Mouse (Mus musculus): ENCODE data around the gene Ddx19b. TPM values are rescaled to one million over a fixed set of nuclear protein-coding genes. Genes with fewer than 3 reads are reported as not detected.
"Not testable (repeated sequence)": the region's sequence is repeated elsewhere in the genome, so short reads cannot be mapped to it uniquely, and the experiment has no call there.

The Ddx19b gene
- 7.1 and 7.4 TPM in 2 replicates for polyA plus RNA-seq (2012; rRNA removed)

- Histone ChIP-seq H3K27ac (ENCODE audit: control insufficient read depth, insufficient read depth, low read length) (no peak within 1 kb of the TSS), H3K4me1 (replicated peaks; ENCODE audit: control insufficient read depth, insufficient read depth, low read length) (peaks cover 12% of the 10 kb centered on the region), H3K27me3 (ENCODE audit: control insufficient read depth, insufficient read depth, low read length) (no peaks in the 10 kb centered on the region), H3K4me3 (ENCODE audit: control insufficient read depth, insufficient read depth, low read length) (no peak within 1 kb of the TSS), H3K36me3 (ENCODE audit: control insufficient read depth, insufficient read depth, low read length) (no peaks in the 10 kb centered on the region)
- WGBS = 97% methylated on average over 19 of the region's 19 CpGs
- no peak for TF ChIP-seq CTCF (IDR thresholded peaks at IDR 0.05; ENCODE audit: borderline replicate concordance, control insufficient read depth, extremely low read depth, insufficient read depth, low read length, poor library complexity)
- TF ChIP-seq POLR2A (IDR thresholded peaks at IDR 0.05; ENCODE audit: control insufficient read depth, extremely low read depth, insufficient read depth, low read length, poor library complexity) = no peak
- DNase-seq = no peak
These were observed at the start of gene Ddx19b for GRCm38 (mm10) chr8:111031572-111031971. Ddx19b (minus strand) TSS chr8:111031751.

- Histone ChIP-seq H3K27ac (ENCODE audit: control insufficient read depth, insufficient read depth, low read length) (no peak overlapping the region), H3K36me3 (ENCODE audit: control insufficient read depth, insufficient read depth, low read length) (no peaks in the 10 kb centered on the region), H3K4me3 (ENCODE audit: control insufficient read depth, insufficient read depth, low read length) (no peak overlapping the region), H3K27me3 (ENCODE audit: control insufficient read depth, insufficient read depth, low read length) (no peaks in the 10 kb centered on the region), H3K4me1 (replicated peaks; ENCODE audit: control insufficient read depth, insufficient read depth, low read length) (no peaks in the 10 kb centered on the region)
- DNase-seq = no peak
- TF ChIP-seq POLR2A (IDR thresholded peaks at IDR 0.05; ENCODE audit: control insufficient read depth, extremely low read depth, insufficient read depth, low read length, poor library complexity) (no peak), CTCF (IDR thresholded peaks at IDR 0.05; ENCODE audit: borderline replicate concordance, control insufficient read depth, extremely low read depth, insufficient read depth, low read length, poor library complexity) (no peak)
- WGBS = 62% methylated on average over 6 of the region's 6 CpGs
These were observed 48.3 kb upstream of the Ddx19b start for GRCm38 (mm10) chr8:111079861-111080271.

- H3K36me3 ChIP-seq (ENCODE audit: control insufficient read depth, insufficient read depth, low read length) = no peaks in the 10 kb centered on the region
- H3K4me1 ChIP-seq (replicated peaks; ENCODE audit: control insufficient read depth, insufficient read depth, low read length) = no peaks in the 10 kb centered on the region
- no peak for TF ChIP-seq CTCF (IDR thresholded peaks at IDR 0.05; ENCODE audit: borderline replicate concordance, control insufficient read depth, extremely low read depth, insufficient read depth, low read length, poor library complexity)
- no peak for TF ChIP-seq POLR2A (IDR thresholded peaks at IDR 0.05; ENCODE audit: control insufficient read depth, extremely low read depth, insufficient read depth, low read length, poor library complexity)
- H3K27me3 ChIP-seq (ENCODE audit: control insufficient read depth, insufficient read depth, low read length) = no peaks in the 10 kb centered on the region
- no peak overlapping the region for H3K4me3 ChIP-seq (ENCODE audit: control insufficient read depth, insufficient read depth, low read length)
- DNase-seq = no peak
- H3K27ac ChIP-seq (ENCODE audit: control insufficient read depth, insufficient read depth, low read length) = no peak overlapping the region
- 86% methylated on average over 5 of the region's 5 CpGs for WGBS
These were observed 47.9 kb upstream of the Ddx19b start for GRCm38 (mm10) chr8:111079461-111079860.

- TF ChIP-seq CTCF (IDR thresholded peaks at IDR 0.05; ENCODE audit: borderline replicate concordance, control insufficient read depth, extremely low read depth, insufficient read depth, low read length, poor library complexity) = no peak
- no peak for TF ChIP-seq POLR2A (IDR thresholded peaks at IDR 0.05; ENCODE audit: control insufficient read depth, extremely low read depth, insufficient read depth, low read length, poor library complexity)
- 88% methylated on average over 3 of the region's 3 CpGs for WGBS
- Histone ChIP-seq H3K27me3 (ENCODE audit: control insufficient read depth, insufficient read depth, low read length) (no peaks in the 10 kb centered on the region), H3K36me3 (ENCODE audit: control insufficient read depth, insufficient read depth, low read length) (no peaks in the 10 kb centered on the region), H3K4me1 (replicated peaks; ENCODE audit: control insufficient read depth, insufficient read depth, low read length) (no peaks in the 10 kb centered on the region), H3K4me3 (ENCODE audit: control insufficient read depth, insufficient read depth, low read length) (no peak overlapping the region), H3K27ac (ENCODE audit: control insufficient read depth, insufficient read depth, low read length) (no peak overlapping the region)
- DNase-seq = no peak
These were observed 44.4 kb upstream of the Ddx19b start for GRCm38 (mm10) chr8:111075926-111076325.

- WGBS = 97% methylated on average over 9 of the region's 9 CpGs
- H3K36me3 ChIP-seq (ENCODE audit: control insufficient read depth, insufficient read depth, low read length); H3K4me1 ChIP-seq (replicated peaks; ENCODE audit: control insufficient read depth, insufficient read depth, low read length); H3K4me3 ChIP-seq (ENCODE audit: control insufficient read depth, insufficient read depth, low read length); H3K27ac ChIP-seq (ENCODE audit: control insufficient read depth, insufficient read depth, low read length); H3K27me3 ChIP-seq (ENCODE audit: control insufficient read depth, insufficient read depth, low read length); DNase-seq: not testable (repeated sequence)
These were observed 37.1 kb upstream of the Ddx19b start for GRCm38 (mm10) chr8:111068660-111069059.

- Histone ChIP-seq H3K36me3 (ENCODE audit: control insufficient read depth, insufficient read depth, low read length) (no peaks in the 10 kb centered on the region), H3K4me3 (ENCODE audit: control insufficient read depth, insufficient read depth, low read length) (no peak overlapping the region), H3K27me3 (ENCODE audit: control insufficient read depth, insufficient read depth, low read length) (no peaks in the 10 kb centered on the region), H3K27ac (ENCODE audit: control insufficient read depth, insufficient read depth, low read length) (no peak overlapping the region), H3K4me1 (replicated peaks; ENCODE audit: control insufficient read depth, insufficient read depth, low read length) (0 out of 2 replicates have a peak, but pooled peaks cover 2% of the 10 kb centered on the region)
- DNase-seq = no peak
- 61% methylated on average over 10 of the region's 10 CpGs for WGBS
- TF ChIP-seq CTCF (IDR thresholded peaks at IDR 0.05; ENCODE audit: borderline replicate concordance, control insufficient read depth, extremely low read depth, insufficient read depth, low read length, poor library complexity) = no peak
- no peak for TF ChIP-seq POLR2A (IDR thresholded peaks at IDR 0.05; ENCODE audit: control insufficient read depth, extremely low read depth, insufficient read depth, low read length, poor library complexity)
These were observed 35.9 kb upstream of the Ddx19b start for GRCm38 (mm10) chr8:111067439-111067838.

- Histone ChIP-seq H3K27ac (ENCODE audit: control insufficient read depth, insufficient read depth, low read length) (no peak overlapping the region), H3K4me1 (replicated peaks; ENCODE audit: control insufficient read depth, insufficient read depth, low read length) (peaks cover 7% of the 10 kb centered on the region; the same call in 1 of the 2 replicates), H3K27me3 (ENCODE audit: control insufficient read depth, insufficient read depth, low read length) (no peaks in the 10 kb centered on the region), H3K4me3 (ENCODE audit: control insufficient read depth, insufficient read depth, low read length) (no peak overlapping the region), H3K36me3 (ENCODE audit: control insufficient read depth, insufficient read depth, low read length) (no peaks in the 10 kb centered on the region)
- no peak for TF ChIP-seq CTCF (IDR thresholded peaks at IDR 0.05; ENCODE audit: borderline replicate concordance, control insufficient read depth, extremely low read depth, insufficient read depth, low read length, poor library complexity)
- TF ChIP-seq POLR2A (IDR thresholded peaks at IDR 0.05; ENCODE audit: control insufficient read depth, extremely low read depth, insufficient read depth, low read length, poor library complexity) = no peak
- DNase-seq = no peak
- WGBS = 71% methylated on average over 4 of the region's 4 CpGs
These were observed 34.8 kb upstream of the Ddx19b start for GRCm38 (mm10) chr8:111066308-111066707.

Measured in thymus, adult 2 months (tissue).